In the genomic region with DNA sequence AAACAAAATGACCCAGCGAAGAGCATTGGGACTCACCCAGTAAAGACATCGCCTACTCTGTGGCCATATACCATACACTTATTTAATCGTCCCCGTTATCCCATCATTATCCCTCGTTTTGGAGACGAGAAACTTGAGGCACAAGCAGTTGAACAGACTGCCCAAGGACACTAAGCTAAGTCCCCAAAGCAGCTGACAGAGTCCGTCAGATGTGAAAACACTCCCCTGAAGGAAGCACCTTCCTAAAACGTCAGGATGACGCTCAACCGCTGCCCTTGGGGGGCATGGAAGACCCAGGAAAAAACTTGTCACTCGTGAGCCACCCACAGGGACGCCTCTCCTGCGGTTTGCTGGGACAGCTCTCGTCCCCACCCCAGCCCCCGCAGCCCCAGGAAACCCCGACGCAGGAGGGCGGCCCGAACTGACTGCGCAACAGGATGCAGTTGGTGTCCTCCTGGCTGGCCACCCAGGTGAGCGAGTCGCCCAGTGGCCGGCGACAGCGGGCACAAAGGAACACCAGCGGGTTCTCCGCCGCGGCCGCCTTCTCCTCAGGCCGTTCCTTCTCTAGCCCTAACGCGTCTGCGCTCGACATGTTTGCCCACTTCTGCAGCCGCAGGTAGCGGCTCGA, we compare ENCODE assay signal across 8 mouse cellular contexts. TPM values are rescaled to one million over a fixed set of nuclear protein-coding genes. Genes with fewer than 3 reads are reported as not detected.
DNase-seq lines count a peak whose midpoint lies in the region; ATAC-seq and TF ChIP-seq lines count a peak whose summit lies in the region.

No protein-coding gene starts in this region.

- no peaks in the 10 kb centered on the region for H3K9me3 ChIP-seq in kidney, embryonic 15.5 days (replicated peaks)
- no peaks in the 10 kb centered on the region for H3K9me3 ChIP-seq in embryonic facial prominence, embryonic 10.5 days
- no peaks in the 10 kb centered on the region for H3K9me3 ChIP-seq in intestine, embryonic 15.5 days

- intact Hi-C loops in left cerebral cortex, postnatal 14 days (cut with DNase I), result loop anchor here (5.0 kb wide), 1 partner anchor 344 kb away; no protein-coding TSS in a partner anchor

- peak overlapping the region; percentile 95 for H3K4me2 ChIP-seq in kidney, embryonic 15.5 days
- peak overlapping the region; percentile 93 for H3K4me2 ChIP-seq in intestine, embryonic 15.5 days (replicated peaks)
- peak overlapping the region; percentile 85 for H3K4me2 ChIP-seq in myocyte (ENCODE audit: low read depth)

- H3K79me2 ChIP-seq in myocyte (ENCODE audit: control insufficient read depth, insufficient read depth), result peaks cover 7% of the 10 kb centered on the region

- WGBS in kidney, embryonic 15.5 days, result 6% methylated on average over 38 of the region's 38 CpGs
- 6% methylated on average over 38 of the region's 38 CpGs for WGBS in embryonic facial prominence, embryonic 10.5 days
- WGBS in intestine, embryonic 15.5 days, result 4% methylated on average over 38 of the region's 38 CpGs

- no peak for TF ChIP-seq POLR2A in myocyte (IDR thresholded peaks at IDR 0.05; ENCODE audit: insufficient read length, low read depth)

- no peaks in the 10 kb centered on the region for H3K27me3 ChIP-seq in kidney, embryonic 15.5 days
- H3K27me3 ChIP-seq in embryonic facial prominence, embryonic 10.5 days (replicated peaks; ENCODE audit: low read depth, poor library complexity, severe bottlenecking), result no peaks in the 10 kb centered on the region
- H3K27me3 ChIP-seq in intestine, embryonic 15.5 days (replicated peaks), result no peaks in the 10 kb centered on the region
- H3K27me3 ChIP-seq in myocyte (ENCODE audit: control insufficient read depth, insufficient read depth, insufficient read length), result no peaks in the 10 kb centered on the region

- peaks cover 35% of the 10 kb centered on the region for H3K36me3 ChIP-seq in kidney, embryonic 15.5 days
- peaks cover 40% of the 10 kb centered on the region for H3K36me3 ChIP-seq in embryonic facial prominence, embryonic 10.5 days (replicated peaks)
- H3K36me3 ChIP-seq in intestine, embryonic 15.5 days, result no peaks in the 10 kb centered on the region; the same call in 1 of the 2 replicates
- no peaks in the 10 kb centered on the region for H3K36me3 ChIP-seq in myocyte (ENCODE audit: control insufficient read depth, insufficient read depth)

- no peak for DNase-seq in kidney, postnatal 25 days
- no peak for DNase-seq in embryonic facial prominence, embryonic 10.5 days (ENCODE audit: low spot score)
- DNase-seq in left cerebral cortex, postnatal 14 days (ENCODE audit: low spot score in 2 of 2), result no peak
- no peak for DNase-seq in adrenal gland, adult 18-20 months (ENCODE audit: low spot score in 2 of 2)

- peak overlapping the region; percentile 64 for H3K27ac ChIP-seq in kidney, embryonic 15.5 days
- H3K27ac ChIP-seq in embryonic facial prominence, embryonic 10.5 days (replicated peaks), result peak overlapping the region; percentile 89
- peak overlapping the region; percentile 54; the same call in 1 of the 2 replicates for H3K27ac ChIP-seq in intestine, embryonic 15.5 days

- peak; percentile 65 for ATAC-seq in kidney, embryonic 15.5 days (replicated peaks; ENCODE audit: low FRiP score)
- peak; percentile 68; the same call in 1 of the 2 replicates for ATAC-seq in intestine, embryonic 15.5 days
- ATAC-seq in frontal cortex, adult (ENCODE audit: low TSS enrichment), result no peak; the same call in 1 of the 2 replicates

- peak overlapping the region; percentile 95 for H3K4me3 ChIP-seq in kidney, embryonic 15.5 days (replicated peaks)
- peak overlapping the region; percentile 98 for H3K4me3 ChIP-seq in embryonic facial prominence, embryonic 10.5 days
- peak overlapping the region; percentile 85 for H3K4me3 ChIP-seq in intestine, embryonic 15.5 days (replicated peaks)
- peak overlapping the region; percentile 79 for H3K4me3 ChIP-seq in myocyte

- peak overlapping the region; percentile 74 for H3ac ChIP-seq in myocyte (ENCODE audit: control insufficient read depth, insufficient read length)

- H3K9ac ChIP-seq in kidney, embryonic 15.5 days, result peak overlapping the region; percentile 81
- H3K9ac ChIP-seq in intestine, embryonic 15.5 days, result peak overlapping the region; percentile 87

- peaks cover 12% of the 10 kb centered on the region for H3K4me1 ChIP-seq in kidney, embryonic 15.5 days
- H3K4me1 ChIP-seq in embryonic facial prominence, embryonic 10.5 days, result peaks cover 14% of the 10 kb centered on the region
- peaks cover 7% of the 10 kb centered on the region for H3K4me1 ChIP-seq in intestine, embryonic 15.5 days (replicated peaks)

TF ChIP-seq in myocyte, 11 proteins besides CTCF, POLR2A, EP300 and RAD21:
- TF ChIP-seq MYOG (IDR thresholded peaks at IDR 0.05; ENCODE audit: control insufficient read depth in 1 of 3, insufficient read depth in 1 of 3, insufficient read length in 2 of 3, low read depth in 2 of 3) (no peak), USF1 (IDR thresholded peaks at IDR 0.05; ENCODE audit: low read depth) (no peak), E2F4 (IDR thresholded peaks at IDR 0.05; ENCODE audit: insufficient read depth) (no peak), MYOD1 (IDR thresholded peaks at IDR 0.05; ENCODE audit: control insufficient read depth in 1 of 3, insufficient read length in 2 of 3, low read depth in 2 of 3) (no peak), MAX (IDR thresholded peaks at IDR 0.05; ENCODE audit: low read depth) (no peak), TCF3 (IDR thresholded peaks at IDR 0.05; ENCODE audit: insufficient read length, low read depth) (no peak), CEBPB (IDR thresholded peaks at IDR 0.05; ENCODE audit: insufficient read depth, poor library complexity, severe bottlenecking) (no peak), TCF12 (IDR thresholded peaks at IDR 0.05; ENCODE audit: insufficient read depth, poor library complexity, severe bottlenecking) (no peak), SRF (IDR thresholded peaks at IDR 0.05; ENCODE audit: control insufficient read depth, insufficient read length, low read depth) (no peak), REST (IDR thresholded peaks at IDR 0.05; ENCODE audit: insufficient read depth, insufficient read length) (no peak), POLR2AphosphoS2 (IDR thresholded peaks at IDR 0.05; ENCODE audit: insufficient read length, low read depth) (no peak)
TF ChIP-seq in myocyte: peak in this region for 0.

RNA-seq across cellular contexts. Expression of a gene that starts 0.5 kb away (rescaled TPM):
- polyA plus RNA-seq in kidney, embryonic 15.5 days (2015; fragmentation: Nextera tagmentation; extraction: Ambion mirVana), result 63.7 and 69.1 TPM in 2 replicates
- polyA plus RNA-seq in embryonic facial prominence, embryonic 10.5 days (2016; fragmentation: Nextera tagmentation; extraction: Ambion mirVana), result 99.0 and 103 TPM in 2 replicates
- polyA plus RNA-seq in intestine, embryonic 15.5 days (2015; fragmentation: Nextera tagmentation; extraction: Ambion mirVana), result 60.5 and 65.2 TPM in 2 replicates
- 4.6 TPM for polyA plus RNA-seq in myocyte (2012; fragmentation: generic; extraction: Trizol)
- 1 to 10 TPM; 6.1 to 8.4 TPM for total RNA-seq in left cerebral cortex, postnatal 14 days (2021)
- 1 to 10 TPM; 3.4 to 5.8 TPM for total RNA-seq in adrenal gland, adult 18-20 months (2021)

RNA-seq across cellular contexts. Expression of a gene that starts 11.3 kb away (rescaled TPM):
- polyA plus RNA-seq in kidney, embryonic 15.5 days (2015; fragmentation: Nextera tagmentation; extraction: Ambion mirVana), result 2.4 and 9.6 TPM in 2 replicates
- 1.2 and 2.4 TPM in 2 replicates for polyA plus RNA-seq in embryonic facial prominence, embryonic 10.5 days (2016; fragmentation: Nextera tagmentation; extraction: Ambion mirVana)
- polyA plus RNA-seq in intestine, embryonic 15.5 days (2015; fragmentation: Nextera tagmentation; extraction: Ambion mirVana), result 0.40 and 3.4 TPM in 2 replicates
- polyA plus RNA-seq in myocyte (2012; fragmentation: generic; extraction: Trizol), result not detected
- under 1 TPM; 0.72 TPM for total RNA-seq in left cerebral cortex, postnatal 14 days (2021)
- 1,000 to 10,000 TPM in 1 of 2 experiments, 100 to 1,000 TPM in 1; 510 to 1,113 TPM for total RNA-seq in adrenal gland, adult 18-20 months (2021)

Comparison
In these comparisons a context has a peak if more than half of its experiments do, and no peak if none do; other contexts are left out.
1. RNA of a gene that starts 0.5 kb away (polyA plus RNA-seq): 99.0 to 103 TPM in embryonic facial prominence, embryonic 10.5 days, 60.5 to 65.2 TPM in intestine, embryonic 15.5 days and 63.7 to 69.1 TPM in kidney, embryonic 15.5 days; 4.6 TPM in myocyte (single experiment); every median in the first group is over 10 times any median in the second.
2. Peak in every context shown above with its lines, with median percentiles within 50 percentile points of each other: H3K27ac ChIP-seq, H3K4me2 ChIP-seq and H3K4me3 ChIP-seq.